Mouse (Mus musculus) C2C12 (cell line): ENCODE data around the gene Fbxw27.

Experiments
- CEBPB ChIP-seq: IDR thresholded peaks from one replicate; pipeline ENCODE4 v1.6.1; 2011; ENCODE audit warnings: low read depth, mild to moderate bottlenecking, control low read depth, moderate library complexity
- CTCF ChIP-seq: IDR thresholded peaks from one replicate; pipeline ENCODE4 v1.5.1; 2011; ENCODE audit not compliant: control insufficient read depth, insufficient read depth, insufficient read length
- FOSL1 ChIP-seq: IDR thresholded peaks from one replicate; pipeline ENCODE4 v1.8.0; 2011; ENCODE audit warnings: mild to moderate bottlenecking, low read length; ENCODE audit not compliant: poor library complexity, insufficient read depth, severe bottlenecking
- MAX ChIP-seq: IDR thresholded peaks from one replicate; pipeline ENCODE4 v1.6.1; 2011; ENCODE audit warnings: mild to moderate bottlenecking, control low read depth
- MYOD1 ChIP-seq: IDR thresholded peaks from one replicate; pipeline ENCODE4 v1.6.1; 2011; ENCODE audit warnings: low read depth; ENCODE audit not compliant: control insufficient read depth, insufficient read length
- MYOG ChIP-seq: IDR thresholded peaks from one replicate; pipeline ENCODE4 v1.6.1; 2011; ENCODE audit not compliant: control insufficient read depth, insufficient read length; ENCODE audit errors: extremely low read depth
- USF1 ChIP-seq: IDR thresholded peaks from one replicate; pipeline ENCODE4 v1.6.1; 2011; ENCODE audit warnings: low read depth, mild to moderate bottlenecking, control low read depth, moderate library complexity

GRCm38 (mm10) chr9:109795221-109795620, 4.8 kb upstream of the Fbxw27 start:
- TF ChIP-seq USF1 = no peak
- no peak for TF ChIP-seq MAX
- TF ChIP-seq CTCF = no peak
- TF ChIP-seq CEBPB = no peak
- no peak for TF ChIP-seq MYOD1
- no peak for TF ChIP-seq MYOG
- TF ChIP-seq FOSL1 = no peak
